Mouse (Mus musculus) liver, adult 2 months (tissue): Measurements from ENCODE around the gene Prss56. TPM values are rescaled to one million over a fixed set of nuclear protein-coding genes. Genes with fewer than 3 reads are reported as not detected.

ENCODE experiments used
- DNase-seq: peaks from one replicate; pipeline ENCODE4 v3.0.0-alpha.2; 2011; ENCODE audit warnings: low read depth, low spot score; ENCODE audit errors: extremely low read depth
- H3K27ac ChIP-seq: fragments of 200-500 bp; replicated peaks from 2 replicates; pipeline ENCODE4 v1.5.1; 2012; ENCODE audit warnings: low read depth, mild to moderate bottlenecking, control low read depth, inconsistent platforms, low read length; ENCODE audit not compliant: insufficient read depth
- H3K27me3 ChIP-seq: fragments of 200-500 bp; 2 replicates; pipeline ENCODE4 v1.6.1; 2012; ENCODE audit warnings: mild to moderate bottlenecking, moderate library complexity, low read length, inconsistent platforms; ENCODE audit not compliant: control insufficient read depth, insufficient read depth
- H3K36me3 ChIP-seq: fragments of 200-500 bp; 2 replicates; pipeline ENCODE4 v1.6.1; 2012; ENCODE audit warnings: low read length, inconsistent platforms; ENCODE audit not compliant: control insufficient read depth, insufficient read depth
- H3K4me1 ChIP-seq: fragments of 200-500 bp; 2 replicates; pipeline ENCODE4 v1.6.1; 2011; ENCODE audit warnings: low read length; ENCODE audit not compliant: control insufficient read depth, insufficient read depth
- H3K4me3 ChIP-seq: fragments of 200-500 bp; 2 replicates; pipeline ENCODE4 v1.5.1; 2011; ENCODE audit warnings: low read depth, mild to moderate bottlenecking, control low read depth, low read length, moderate library complexity; ENCODE audit not compliant: insufficient read depth
- H3K79me2 ChIP-seq: fragments of 200-500 bp; 2 replicates; pipeline ENCODE4 v1.6.1; 2012; ENCODE audit warnings: inconsistent platforms, mild to moderate bottlenecking, low read length, moderate library complexity; ENCODE audit not compliant: control insufficient read depth, insufficient read depth
- H3K9ac ChIP-seq: fragments of 200-500 bp; 2 replicates; pipeline ENCODE4 v1.6.1; 2012; ENCODE audit warnings: low read depth, mild to moderate bottlenecking, control low read depth, inconsistent platforms, low read length
- CTCF ChIP-seq: fragments of 200-500 bp; IDR thresholded peaks from 2 replicates; pipeline ENCODE4 v1.5.1; 2011; ENCODE audit warnings: low read depth, low read length, control low read depth
- POLR2A ChIP-seq: fragments of 200-500 bp; IDR thresholded peaks from 2 replicates; pipeline ENCODE4 v1.6.1; 2011; ENCODE audit warnings: low read length, control low read depth; ENCODE audit not compliant: insufficient read depth; ENCODE audit errors: extremely low read depth
- WGBS: fragments of 180-500 bp; shearing (Covaris S2); methylation state at CpG from one replicate; pipeline ENCODE4 v1.1.7; 2018; 5-methylcytosine and 5-hydroxymethylcytosine counted together
- polyA plus RNA-seq: library from polyadenylated mRNA; depleted of rRNA; stranded (reverse); fragments of >200 nt; gene quantifications from 2 replicates; pipeline ENCODE4 v1.2.3, GENCODE M21; 2012; rRNA removed
- total RNA-seq: library from RNA; depleted of rRNA; stranded (reverse); fragments of >200 nt; gene quantifications from 2 replicates; pipeline ENCODE4 v1.2.3, GENCODE M21; 2014; rRNA removed

The Prss56 gene
- total and polyA plus RNA-seq, 2 experiments: not detected

- no peak for DNase-seq
- no peaks in the 10 kb centered on the region for H3K4me1 ChIP-seq
- no peaks in the 10 kb centered on the region for H3K27me3 ChIP-seq
- WGBS: 96% methylated on average over 8 of the region's 8 CpGs
- no peak overlapping the region for H3K9ac ChIP-seq
- TF ChIP-seq CTCF (no peak), POLR2A (no peak)
- peaks cover 80% of the 10 kb centered on the region for H3K36me3 ChIP-seq
- no peak overlapping the region for H3K4me3 ChIP-seq
- no peaks in the 10 kb centered on the region for H3K79me2 ChIP-seq
- H3K27ac ChIP-seq: no peak overlapping the region
Observed at GRCm38 (mm10) chr1:87225739-87226138, 42.6 kb downstream of the Prss56 start.

- no peak for DNase-seq
- Histone ChIP-seq H3K27me3 (no peaks in the 10 kb centered on the region), H3K79me2 (no peaks in the 10 kb centered on the region), H3K27ac (no peak overlapping the region), H3K36me3 (peaks cover 73% of the 10 kb centered on the region), H3K4me3 (no peak overlapping the region), H3K4me1 (no peaks in the 10 kb centered on the region), H3K9ac (no peak overlapping the region)
- TF ChIP-seq CTCF (no peak), POLR2A (no peak)
- 100% methylated on average over 1 of the region's 1 CpGs for WGBS
Observed at GRCm38 (mm10) chr1:87226409-87227159, 43.5 kb downstream of the Prss56 start.

- Histone ChIP-seq H3K27me3 (no peaks in the 10 kb centered on the region), H3K79me2 (no peaks in the 10 kb centered on the region), H3K4me3 (no peak overlapping the region), H3K27ac (no peak overlapping the region), H3K4me1 (no peaks in the 10 kb centered on the region), H3K9ac (no peak overlapping the region), H3K36me3 (peaks cover 68% of the 10 kb centered on the region)
- WGBS: 89% methylated on average over 3 of the region's 3 CpGs
- TF ChIP-seq CTCF (no peak), POLR2A (no peak)
- no peak for DNase-seq
Observed at GRCm38 (mm10) chr1:87227160-87227550, 44.0 kb downstream of the Prss56 start.

- Histone ChIP-seq H3K4me3 (no peak overlapping the region), H3K9ac (no peak overlapping the region), H3K79me2 (no peaks in the 10 kb centered on the region), H3K36me3 (peaks cover 43% of the 10 kb centered on the region), H3K27ac (no peak overlapping the region), H3K4me1 (no peaks in the 10 kb centered on the region), H3K27me3 (no peaks in the 10 kb centered on the region)
- no peak for DNase-seq
- TF ChIP-seq POLR2A: no peak
- no peak for TF ChIP-seq CTCF
- WGBS: 91% methylated on average over 5 of the region's 5 CpGs
Observed at GRCm38 (mm10) chr1:87230606-87231005, 47.5 kb downstream of the Prss56 start.

GRCm38 (mm10) chr1:87232197-87232596 lies 49.1 kb downstream of the Prss56 start:
- Histone ChIP-seq H3K4me1 (no peaks in the 10 kb centered on the region), H3K79me2 (no peaks in the 10 kb centered on the region), H3K27me3 (no peaks in the 10 kb centered on the region), H3K27ac (no peak overlapping the region), H3K9ac (no peak overlapping the region), H3K36me3 (peaks cover 34% of the 10 kb centered on the region), H3K4me3 (no peak overlapping the region)
- WGBS: 92% methylated on average over 7 of the region's 7 CpGs
- TF ChIP-seq POLR2A: no peak
- no peak for TF ChIP-seq CTCF
- no peak for DNase-seq

Other genes with a start within 250 kb of the Prss56 start
- not detected in 2 replicates for gene Alppl2, start 93.4 kb upstream of the Prss56 start, total RNA-seq
- gene Alppl2, start 93.4 kb upstream of the Prss56 start, polyA plus RNA-seq: not detected in 2 replicates
- not detected in 2 replicates for gene Alpi, start 81.7 kb upstream of the Prss56 start, total RNA-seq
- 0.05 TPM in 1 of 2 replicates, not detected in the other for gene Alpi, start 81.7 kb upstream of the Prss56 start, polyA plus RNA-seq
- not detected in 2 replicates for gene Akp3, start 58.3 kb upstream of the Prss56 start, total RNA-seq
- not detected in 2 replicates for gene Akp3, start 58.3 kb upstream of the Prss56 start, polyA plus RNA-seq
- gene Ecel1, start 26.8 kb upstream of the Prss56 start, total RNA-seq: not detected in 2 replicates
- gene Ecel1, start 26.8 kb upstream of the Prss56 start, polyA plus RNA-seq: 0.02 TPM in 1 of 2 replicates, not detected in the other
- gene Chrnd, start 7.3 kb downstream of the Prss56 start, total RNA-seq: not detected in 2 replicates
- not detected in 2 replicates for gene Chrnd, start 7.3 kb downstream of the Prss56 start, polyA plus RNA-seq
- not detected in 2 replicates for gene Chrng, start 21.3 kb downstream of the Prss56 start, total RNA-seq
- not detected in 2 replicates for gene Chrng, start 21.3 kb downstream of the Prss56 start, polyA plus RNA-seq
- 39.3 and 39.4 TPM in 2 replicates for gene Eif4e2, start 30.6 kb downstream of the Prss56 start, total RNA-seq
- 23.3 and 23.8 TPM in 2 replicates for gene Eif4e2, start 30.6 kb downstream of the Prss56 start, polyA plus RNA-seq
- 0.54 TPM in 1 of 2 replicates, not detected in the other for gene Efhd1, start 81.0 kb downstream of the Prss56 start, total RNA-seq
- 0.22 and 0.24 TPM in 2 replicates for gene Efhd1, start 81.0 kb downstream of the Prss56 start, polyA plus RNA-seq
- gene Gigyf2, start 143.7 kb downstream of the Prss56 start, total RNA-seq: 39.2 and 39.7 TPM in 2 replicates
- 15.8 and 21.1 TPM in 2 replicates for gene Gigyf2, start 143.7 kb downstream of the Prss56 start, polyA plus RNA-seq
- gene Kcnj13, start 211.4 kb downstream of the Prss56 start, total RNA-seq: not detected in 2 replicates
- gene Kcnj13, start 211.4 kb downstream of the Prss56 start, polyA plus RNA-seq: not detected in 2 replicates